Mouse (Mus musculus) hindbrain, embryonic 12.5 days (tissue): ENCODE results near the gene Stx18. TPM values are rescaled to one million over a fixed set of nuclear protein-coding genes. Genes with fewer than 3 reads are reported as not detected.

Experiments
- ATAC-seq: fragments of 200-750 bp; cut with Nextera tagmentation; 2 replicates; pipeline ENCODE4 v1.8.0; 2017; ENCODE audit warnings: moderate TSS enrichment; ENCODE audit not compliant: low FRiP score
- H3K27ac ChIP-seq: fragments of 300-500 bp; sonication (generic); 2 replicates; pipeline ENCODE4 v1.5.1; 2016; ENCODE audit warnings: mild to moderate bottlenecking
- H3K27me3 ChIP-seq: fragments of 300-500 bp; sonication (generic); 2 replicates; pipeline ENCODE4 v1.6.1; 2016; ENCODE audit warnings: mild to moderate bottlenecking
- H3K36me3 ChIP-seq: fragments of 300-500 bp; sonication (generic); 2 replicates; pipeline ENCODE4 v1.6.1; 2016; ENCODE audit warnings: mild to moderate bottlenecking
- H3K4me1 ChIP-seq: fragments of 300-500 bp; sonication (generic); 2 replicates; pipeline ENCODE4 v1.6.1; 2016
- H3K4me2 ChIP-seq: fragments of 300-500 bp; sonication (generic); replicated peaks from 2 replicates; pipeline ENCODE4 v1.6.1; 2016; ENCODE audit warnings: mild to moderate bottlenecking
- H3K4me3 ChIP-seq: fragments of 300-500 bp; sonication (generic); 2 replicates; pipeline ENCODE4 v1.5.1; 2016; ENCODE audit warnings: mild to moderate bottlenecking
- H3K9ac ChIP-seq: fragments of 300-500 bp; sonication (generic); 2 replicates; pipeline ENCODE4 v1.6.1; 2016; ENCODE audit warnings: mild to moderate bottlenecking, moderate library complexity
- H3K9me3 ChIP-seq: fragments of 300-500 bp; sonication (generic); replicated peaks from 2 replicates; pipeline ENCODE4 v1.6.1; 2016; ENCODE audit warnings: mild to moderate bottlenecking
- WGBS: fragments of 180-500 bp; shearing (Covaris S2); methylation state at CpG from one replicate; pipeline ENCODE4 v1.1.7; 2016; 5-methylcytosine and 5-hydroxymethylcytosine counted together
- polyA plus RNA-seq: library from polyadenylated mRNA; unstranded; fragments of >200 nt; fragmentation: Nextera tagmentation; extraction: Ambion mirVana; gene quantifications from 2 replicates; pipeline ENCODE4 v1.2.1, GENCODE M21; 2016

Stx18 gene
- polyA plus RNA-seq, 1 experiment from 2014 or later, result 42.3 TPM

- no peaks in the 10 kb centered on the region for H3K9me3 ChIP-seq
- H3K27ac ChIP-seq, result no peak overlapping the region
- no peaks in the 10 kb centered on the region for H3K4me1 ChIP-seq
- H3K4me3 ChIP-seq, result no peak overlapping the region
- no peak overlapping the region for H3K9ac ChIP-seq
- WGBS, result 83% methylated on average over 2 of the region's 2 CpGs
- no peak overlapping the region for H3K4me2 ChIP-seq
- no peak for ATAC-seq
- H3K36me3 ChIP-seq, result no peaks in the 10 kb centered on the region
- no peaks in the 10 kb centered on the region for H3K27me3 ChIP-seq
Measured at GRCm38 (mm10) chr5:38187006-38187405, 148.5 kb downstream of the Stx18 start.

Other genes with a start within 250 kb of the Stx18 start
- 95.6 and 118 TPM in 2 replicates for gene Msx1, start 214.2 kb upstream of the Stx18 start, polyA plus RNA-seq
- 447 and 479 TPM in 2 replicates for gene Nsg1, start 121.2 kb downstream of the Stx18 start, polyA plus RNA-seq
- gene Zbtb49, start 181.7 kb downstream of the Stx18 start, polyA plus RNA-seq, result 24.1 and 24.6 TPM in 2 replicates
- gene Lyar, start 181.7 kb downstream of the Stx18 start, polyA plus RNA-seq, result 84.8 and 91.9 TPM in 2 replicates
- gene Tmem128, start 221.4 kb downstream of the Stx18 start, polyA plus RNA-seq, result 85.4 and 90.4 TPM in 2 replicates
- 0.48 TPM in 1 of 2 replicates, not detected in the other for gene Otop1, start 237.2 kb downstream of the Stx18 start, polyA plus RNA-seq